Mouse (Mus musculus) T-helper 1 cell (primary cell): Measurements from ENCODE around the gene Snx17.

Experiments
- in situ Hi-C: fragments of 300-600 bp; cut with MboI, MseI; formaldehyde crosslinking; loops from one replicate; pipeline ENCODE4 v1.15.1; 2025; ENCODE audit warnings: high pct_unique_total_duplicates

Gene Snx17

DNA sequence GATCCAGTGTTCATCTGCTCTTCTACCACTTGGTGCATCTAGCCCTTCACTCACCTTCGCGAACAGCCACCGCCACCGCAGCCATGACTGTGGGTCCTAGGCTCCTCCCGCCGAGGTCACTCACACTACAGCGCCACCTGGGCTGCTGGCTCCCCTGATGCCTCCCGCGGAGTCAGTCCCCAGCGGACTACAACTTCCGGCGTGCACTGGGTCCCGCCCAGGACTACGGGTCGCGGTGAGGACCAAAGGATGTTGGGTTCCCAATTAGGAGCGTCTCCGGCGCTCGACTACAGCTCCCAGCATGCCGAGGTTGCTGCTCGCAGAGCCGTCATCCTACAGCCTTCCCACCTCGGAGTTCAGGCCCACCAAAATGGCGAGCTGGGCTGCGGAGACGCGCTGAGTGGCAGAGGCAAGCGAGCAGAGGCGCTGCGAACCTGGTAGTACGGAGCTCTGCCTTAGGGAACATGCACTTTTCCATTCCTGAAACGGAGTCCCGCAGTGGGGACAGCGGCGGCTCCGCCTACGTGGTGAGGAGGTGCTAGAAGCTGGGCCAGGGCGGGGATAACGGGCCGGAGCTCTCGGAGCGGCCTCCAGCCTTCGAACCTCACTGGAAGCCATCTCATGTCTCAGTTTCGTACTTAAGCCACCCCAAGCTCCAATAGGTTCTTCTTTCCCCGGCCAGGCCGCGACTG lies at the start of gene Snx17, which contains the start of gene Eif2b4:
Gene Snx17 (plus strand): TSS at position 289 of the 692 bp plus-strand sequence.
Gene Eif2b4 (minus strand): TSS at position 492 of the 692 bp plus-strand sequence.
- in situ Hi-C loops = no loop called here

DNA sequence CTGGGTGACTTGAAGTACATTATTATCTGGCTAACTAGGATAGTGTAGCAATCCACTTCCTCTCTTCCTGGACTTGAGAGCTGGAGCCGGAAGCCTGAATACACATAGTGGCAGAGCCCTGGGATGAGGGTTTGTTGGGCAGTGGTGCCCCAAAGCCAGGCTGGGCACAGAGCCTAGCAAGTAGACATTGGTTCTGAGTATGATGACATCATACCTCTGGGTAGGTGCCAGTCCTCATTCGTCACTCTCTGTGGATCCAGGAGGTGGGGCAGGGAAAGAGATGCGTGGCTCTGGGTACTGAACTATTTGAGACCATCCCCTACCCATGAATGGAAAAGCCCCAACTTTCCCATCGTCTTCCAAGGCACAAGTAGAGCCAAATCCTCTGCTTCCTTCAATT lies 43.2 kb upstream of the Snx17 start:
- in situ Hi-C loops = no loop called here

DNA sequence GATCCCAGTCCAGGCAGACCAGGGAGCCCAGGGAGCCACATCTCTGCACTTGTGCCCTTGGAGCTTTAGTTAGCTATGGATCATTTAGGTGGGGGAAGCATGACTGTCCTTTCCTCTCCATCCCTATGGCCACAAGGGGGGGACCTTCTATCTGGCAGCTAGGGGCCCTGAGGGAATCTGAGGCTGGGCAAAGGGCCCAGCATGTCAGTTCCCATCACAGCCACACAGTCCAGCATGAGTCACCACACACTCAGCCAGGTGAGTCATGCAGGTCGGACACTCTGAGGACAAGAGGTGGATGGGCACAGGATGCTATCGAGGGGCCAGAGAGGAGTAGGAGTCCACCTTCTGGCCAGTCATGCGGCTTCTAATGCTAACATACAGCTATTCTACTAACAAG lies 41.3 kb upstream of the Snx17 start:
- in situ Hi-C loops = no loop called here

- in situ Hi-C loops = no loop called here
Measured at GRCm38 (mm10) chr5:31153516-31154151, 39.4 kb upstream of the Snx17 start.

DNA sequence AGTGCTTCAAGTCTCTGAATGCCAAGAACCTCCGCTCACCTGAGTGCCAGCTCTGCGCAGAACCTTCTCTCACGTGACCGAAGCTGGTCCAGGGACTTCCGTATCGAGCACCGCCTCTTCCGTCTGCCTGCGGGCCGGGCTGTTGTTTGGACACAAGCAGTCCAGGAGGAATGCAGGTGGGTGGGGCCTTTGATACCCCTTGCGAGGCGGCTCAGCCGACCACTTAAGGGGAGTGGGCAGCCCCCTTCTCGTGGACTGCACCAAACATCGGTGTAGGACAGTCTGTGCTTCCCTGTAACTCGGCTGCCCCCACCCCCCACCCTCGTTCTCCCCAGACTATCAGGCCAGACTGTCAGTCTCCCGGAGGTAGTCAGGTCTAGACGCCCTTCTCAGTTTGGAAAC lies 38.9 kb upstream of the Snx17 start, which contains the start of gene Mpv17:
Gene Mpv17 (minus strand): TSS at position 100 of the 402 bp plus-strand sequence.
- in situ Hi-C loops = no loop called here

GRCm38 (mm10) chr5:31162462-31162861 lies 30.6 kb upstream of the Snx17 start:
- in situ Hi-C loops = no loop called here

DNA sequence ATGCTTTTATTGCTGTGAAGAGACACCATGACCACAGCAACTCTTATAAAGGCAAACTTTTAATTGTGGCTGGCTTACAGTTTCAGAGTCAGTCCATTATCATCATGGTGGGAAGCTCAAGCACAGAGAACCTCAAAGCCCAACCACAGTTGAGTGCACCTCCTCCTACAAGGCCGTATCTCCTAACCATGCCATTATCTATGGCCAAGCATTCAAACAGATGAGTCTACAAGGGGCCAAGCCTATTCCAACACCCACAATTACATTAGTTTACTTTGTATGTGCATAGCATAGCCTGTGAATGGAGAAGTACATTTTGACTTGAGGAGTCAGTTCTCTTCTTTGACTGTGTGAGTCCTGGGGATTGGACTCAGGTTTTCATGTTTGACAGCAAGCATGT lies 28.1 kb upstream of the Snx17 start:
- in situ Hi-C loops = no loop called here

- in situ Hi-C loops = no loop called here
Measured at GRCm38 (mm10) chr5:31168630-31169029, 24.4 kb upstream of the Snx17 start.

DNA sequence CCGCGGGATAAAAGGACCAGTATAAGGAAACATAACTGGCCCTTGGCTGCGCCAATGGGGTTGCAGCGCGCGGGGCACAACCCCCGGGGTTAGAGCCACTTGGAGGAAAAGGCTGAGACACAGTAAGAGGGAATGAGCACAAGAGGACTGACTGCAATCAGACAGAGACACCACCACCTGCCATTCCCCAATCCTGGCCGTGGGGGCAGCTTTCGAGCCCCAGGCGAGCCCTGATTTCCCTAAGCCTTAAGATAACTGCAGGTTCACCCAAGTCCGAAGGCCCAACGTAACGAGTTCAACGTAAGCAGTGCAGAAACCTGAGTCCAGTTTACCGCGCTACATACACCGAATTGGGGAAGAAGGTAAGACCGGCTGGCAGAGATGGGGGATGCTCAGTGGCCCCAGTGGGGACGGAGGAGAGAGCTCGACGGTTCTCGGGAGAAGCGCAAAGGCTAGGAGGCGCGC lies 13.7 kb upstream of the Snx17 start:
- in situ Hi-C loops = no loop called here

- in situ Hi-C loops = no loop called here
Measured at GRCm38 (mm10) chr5:31179766-31180630, 13.0 kb upstream of the Snx17 start, which contains the start of the genes Gm29609 and Gtf3c2. Gene Gm29609 (minus strand): TSS chr5:31179911. Gene Gtf3c2 (minus strand): TSS chr5:31180144.

DNA sequence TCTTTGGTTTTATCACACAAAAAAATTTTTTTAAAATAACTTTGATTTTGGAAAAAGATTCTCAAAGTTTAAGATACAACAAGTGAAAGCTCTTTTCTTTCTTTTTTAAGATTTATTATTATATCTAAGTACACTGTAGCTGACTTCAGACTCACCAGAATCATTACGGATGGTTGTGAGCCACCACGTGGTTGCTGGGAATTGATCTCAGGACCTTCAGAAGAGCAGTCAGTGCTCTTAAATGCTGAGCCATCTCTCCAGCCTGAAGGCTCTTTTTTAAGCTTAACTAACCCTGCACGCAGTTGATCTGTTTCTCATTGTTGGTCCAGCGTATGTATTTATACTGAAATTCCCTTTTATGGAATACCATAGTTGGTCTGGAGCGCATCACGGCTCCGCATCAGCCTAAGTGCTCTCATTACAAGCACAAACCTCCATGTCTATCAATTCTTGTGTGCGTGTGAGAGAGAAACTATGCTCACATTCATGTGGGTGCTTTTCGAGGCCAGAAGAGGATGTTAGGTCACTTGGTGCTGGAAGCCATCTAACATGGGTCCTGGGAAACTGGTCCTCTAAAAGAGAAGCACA lies 11.8 kb upstream of the Snx17 start:
- in situ Hi-C loops = no loop called here

DNA sequence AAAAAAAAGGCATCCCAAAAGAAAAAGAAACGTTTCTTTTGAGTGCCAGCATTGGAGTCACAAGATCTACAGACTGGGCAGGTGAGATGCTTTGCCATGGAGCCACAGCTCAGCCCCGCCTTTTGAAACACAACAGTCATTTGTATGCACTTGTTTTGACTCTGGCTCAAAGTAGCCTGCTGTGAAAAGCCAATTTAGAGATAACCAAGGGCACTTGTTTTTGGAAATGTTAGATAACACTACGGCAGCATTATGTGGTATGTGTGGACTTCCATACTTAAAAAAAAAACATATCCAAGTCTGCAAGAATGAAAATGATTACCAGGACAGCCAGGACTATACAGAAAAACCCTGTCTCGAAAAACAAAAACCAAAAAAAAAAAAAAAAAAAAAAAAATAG lies 9.3 kb upstream of the Snx17 start:
- in situ Hi-C loops = no loop called here

DNA sequence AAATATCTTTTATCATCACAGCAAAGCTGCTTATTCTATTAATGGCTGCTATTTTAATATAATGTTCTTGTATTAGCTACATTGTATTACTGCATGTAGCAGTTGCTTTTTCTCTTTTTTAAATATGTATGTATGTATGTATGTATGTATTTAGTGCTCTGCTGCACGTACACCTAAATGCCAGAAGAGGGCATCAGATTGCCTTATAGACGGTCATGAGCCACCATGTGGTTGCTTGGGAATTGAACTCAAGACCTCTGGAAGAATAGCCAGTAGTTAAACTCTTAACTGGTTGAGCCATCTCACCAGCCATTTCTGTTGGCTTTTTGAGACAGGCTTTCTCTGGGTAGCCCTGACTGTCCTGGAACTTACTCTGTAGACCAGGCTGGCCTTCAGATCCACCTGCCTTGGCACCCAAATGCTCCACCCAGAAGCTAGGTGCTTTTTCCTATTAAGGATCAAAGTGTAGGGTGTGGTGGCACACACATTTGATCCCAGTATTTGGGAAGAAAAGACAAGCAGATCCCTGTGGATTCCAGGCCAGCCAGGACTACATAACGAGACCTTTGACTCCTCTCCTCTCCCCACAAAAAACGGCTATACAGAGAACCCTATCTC lies 4.7 kb upstream of the Snx17 start:
- in situ Hi-C loops = no loop called here

- in situ Hi-C loops = no loop called here
Measured at GRCm38 (mm10) chr5:31190201-31190600, 2.8 kb upstream of the Snx17 start.

- in situ Hi-C loops = no loop called here
Measured at GRCm38 (mm10) chr5:31192045-31192938, 735 bp upstream of the Snx17 start.

GRCm38 (mm10) chr5:31193631-31194281 lies 729 bp downstream of the Snx17 start:
- in situ Hi-C loops = no loop called here

- in situ Hi-C loops = no loop called here
Measured at GRCm38 (mm10) chr5:31194486-31195485, 1.8 kb downstream of the Snx17 start.

DNA sequence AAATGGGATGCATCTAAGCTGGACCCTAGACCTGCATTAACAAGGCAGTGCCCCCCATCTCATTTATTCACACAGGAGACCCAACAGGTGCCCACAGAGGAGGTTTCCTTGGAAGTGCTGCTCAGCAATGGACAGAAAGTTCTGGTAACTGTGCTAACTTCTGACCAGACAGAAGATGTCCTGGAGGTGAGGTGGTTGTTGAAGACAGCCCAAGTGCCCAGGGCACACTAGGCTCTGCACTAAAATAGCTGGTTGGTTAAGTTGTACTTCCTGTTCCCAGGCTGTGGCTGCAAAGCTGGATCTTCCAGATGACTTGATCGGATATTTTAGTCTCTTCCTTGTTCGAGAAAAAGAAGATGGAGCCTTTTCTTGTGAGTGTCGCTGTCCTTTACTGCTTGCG lies 2.6 kb downstream of the Snx17 start:
- in situ Hi-C loops = no loop called here
